Mouse (Mus musculus): ENCODE measurements around the gene Dennd2c. TPM values are rescaled to one million over a fixed set of nuclear protein-coding genes. Genes with fewer than 3 reads are reported as not detected.
"Not testable (repeated sequence)": the region's sequence is repeated elsewhere in the genome, so short reads cannot be mapped to it uniquely, and the experiment has no call there.

Gene Dennd2c
- total and polyA plus RNA-seq, 2 experiments from 2014 or later = 0.63 to 1.7 TPM

DNA sequence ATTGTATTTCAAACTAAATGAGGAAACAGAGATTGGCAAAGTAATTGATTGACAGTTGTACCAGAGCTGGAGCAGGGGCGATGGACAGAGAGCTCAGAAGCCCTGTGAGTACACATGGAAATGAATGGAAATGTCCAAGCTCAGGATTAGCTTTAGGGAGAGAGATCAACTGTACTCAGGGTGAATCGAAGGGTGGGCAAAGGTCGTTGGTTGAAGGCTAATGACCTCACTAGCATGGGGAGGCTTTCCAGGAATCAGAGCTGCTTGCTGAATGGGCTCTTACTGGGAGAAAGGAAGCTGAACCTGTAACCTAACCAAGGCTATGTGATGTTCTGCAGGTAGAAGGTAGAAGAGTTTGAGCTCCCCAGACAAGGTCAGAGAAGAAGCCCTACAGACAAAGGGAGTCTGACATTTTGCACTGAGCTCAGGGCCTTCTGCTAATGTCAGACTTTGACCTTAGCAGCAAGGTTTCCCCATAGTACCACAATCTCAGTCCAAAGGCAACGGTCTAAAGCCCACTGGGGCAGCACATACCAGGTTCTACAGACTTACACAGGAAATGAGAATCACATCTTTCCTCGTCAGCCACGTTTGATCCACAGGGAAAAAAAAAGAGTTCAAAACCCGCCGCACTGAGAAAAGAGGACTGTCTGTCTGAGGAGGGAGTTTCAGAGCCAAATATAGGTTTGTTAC lies 112.3 kb downstream of the Dennd2c start:
- Histone ChIP-seq H3K9ac (replicated peaks; ENCODE audit: low read length, poor library complexity, severe bottlenecking) (no peak overlapping the region), H3K4me2 (ENCODE audit: low read depth, low read length, poor library complexity, severe bottlenecking) (no peak overlapping the region), H3K4me1 (ENCODE audit: insufficient read depth, low read length) (no peaks in the 10 kb centered on the region), H3K36me3 (ENCODE audit: insufficient read depth, low read length) (no peaks in the 10 kb centered on the region), H3K9me3 (ENCODE audit: low read length) (no peaks in the 10 kb centered on the region), H3K27ac (ENCODE audit: low read depth, low read length) (no peak overlapping the region), H3K27me3 (ENCODE audit: insufficient read depth, low read length) (no peaks in the 10 kb centered on the region), H3K4me3 (ENCODE audit: low read depth, low read length) (no peak overlapping the region)
- no peak for DNase-seq (ENCODE audit: low spot score)
- no peak for ATAC-seq (ENCODE audit: low FRiP score)
- 84% methylated on average over 8 of the region's 8 CpGs for WGBS
- no peak for TF ChIP-seq CTCF (IDR thresholded peaks at IDR 0.05)

DNA sequence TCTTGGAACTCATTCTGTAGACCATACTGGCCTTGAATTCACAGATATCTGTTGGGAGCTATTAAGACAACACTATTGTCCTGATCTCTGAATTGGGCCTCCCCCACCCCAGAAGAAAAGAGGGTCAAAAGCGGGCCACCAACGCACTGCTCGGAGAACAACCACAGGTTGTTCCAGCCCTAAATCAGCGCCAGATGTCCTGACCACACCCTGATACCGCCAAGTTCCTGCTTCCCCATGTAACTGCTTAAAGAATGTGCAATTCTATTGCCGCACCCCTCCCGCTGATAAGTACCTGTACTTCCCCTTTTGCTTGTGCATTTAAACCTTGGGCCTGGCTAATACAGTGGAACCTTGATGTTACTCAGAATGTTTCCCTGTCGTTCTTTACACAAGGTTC lies 113.0 kb downstream of the Dennd2c start:
- H3K4me1 ChIP-seq (ENCODE audit: insufficient read depth, low read length); H3K4me2 ChIP-seq (ENCODE audit: low read depth, low read length, poor library complexity, severe bottlenecking); H3K4me3 ChIP-seq (ENCODE audit: low read depth, low read length); DNase-seq (ENCODE audit: low spot score); H3K27me3 ChIP-seq (ENCODE audit: insufficient read depth, low read length); H3K27ac ChIP-seq (ENCODE audit: low read depth, low read length); ATAC-seq (ENCODE audit: low FRiP score); H3K36me3 ChIP-seq (ENCODE audit: insufficient read depth, low read length); H3K9me3 ChIP-seq (ENCODE audit: low read length); H3K9ac ChIP-seq (replicated peaks; ENCODE audit: low read length, poor library complexity, severe bottlenecking): not testable (repeated sequence)
- WGBS = 98% methylated on average over 8 of the region's 8 CpGs

Other genes with a start within 250 kb of the Dennd2c start
- gene Sycp1, start 166.5 kb upstream of the Dennd2c start, total RNA-seq (2014; rRNA removed) = not detected in 2 replicates
- gene Sycp1, start 166.5 kb upstream of the Dennd2c start, polyA plus RNA-seq (2015; fragmentation: Nextera tagmentation; extraction: Ambion mirVana) = not detected in 2 replicates
- gene Nr1h5, start 138.5 kb upstream of the Dennd2c start, total RNA-seq (2014; rRNA removed) = not detected in 2 replicates
- 0.07 and 0.19 TPM in 2 replicates for gene Nr1h5, start 138.5 kb upstream of the Dennd2c start, polyA plus RNA-seq (2015; fragmentation: Nextera tagmentation; extraction: Ambion mirVana)
- 49.1 and 88.9 TPM in 2 replicates for gene Sike1, start 106.9 kb upstream of the Dennd2c start, total RNA-seq (2014; rRNA removed)
- 42.4 and 48.3 TPM in 2 replicates for gene Sike1, start 106.9 kb upstream of the Dennd2c start, polyA plus RNA-seq (2015; fragmentation: Nextera tagmentation; extraction: Ambion mirVana)
- gene Csde1, start 82.2 kb upstream of the Dennd2c start, total RNA-seq (2014; rRNA removed) = 222 and 287 TPM in 2 replicates
- 256 and 287 TPM in 2 replicates for gene Csde1, start 82.2 kb upstream of the Dennd2c start, polyA plus RNA-seq (2015; fragmentation: Nextera tagmentation; extraction: Ambion mirVana)
- gene Nras, start 44.3 kb upstream of the Dennd2c start, total RNA-seq (2014; rRNA removed) = 51.3 and 60.3 TPM in 2 replicates
- 60.3 and 67.9 TPM in 2 replicates for gene Nras, start 44.3 kb upstream of the Dennd2c start, polyA plus RNA-seq (2015; fragmentation: Nextera tagmentation; extraction: Ambion mirVana)
- gene Ampd1, start 28.6 kb upstream of the Dennd2c start, total RNA-seq (2014; rRNA removed) = not detected in 2 replicates
- gene Ampd1, start 28.6 kb upstream of the Dennd2c start, polyA plus RNA-seq (2015; fragmentation: Nextera tagmentation; extraction: Ambion mirVana) = not detected in 2 replicates
- gene Bcas2, start 69.1 kb downstream of the Dennd2c start, total RNA-seq (2014; rRNA removed) = 90.7 and 103 TPM in 2 replicates
- gene Bcas2, start 69.1 kb downstream of the Dennd2c start, polyA plus RNA-seq (2015; fragmentation: Nextera tagmentation; extraction: Ambion mirVana) = 220 and 234 TPM in 2 replicates
- 55.1 and 64.3 TPM in 2 replicates for gene Trim33, start 176.7 kb downstream of the Dennd2c start, total RNA-seq (2014; rRNA removed)
- 13.2 and 20.9 TPM in 2 replicates for gene Trim33, start 176.7 kb downstream of the Dennd2c start, polyA plus RNA-seq (2015; fragmentation: Nextera tagmentation; extraction: Ambion mirVana)

Measured in midbrain, postnatal 0 days (tissue).